Comparison of ENCODE assay signal across 1 mouse cellular context in genomic region chr1:190928370-190929009, GRCm38 (mm10).
TF ChIP-seq lines count a peak whose summit lies in the region.

No protein-coding gene starts in this region.

TF ChIP-seq in MEL, 35 proteins besides CTCF, POLR2A, EP300 and RAD21 (continued from another document):
- no peak for TF ChIP-seq GATA1 (IDR thresholded peaks at IDR 0.05; ENCODE audit: low read depth, low read length)
- peak; percentile 75 for TF ChIP-seq MXI1 (IDR thresholded peaks at IDR 0.05; ENCODE audit: low read depth, low read length)
- TF ChIP-seq MAX (IDR thresholded peaks at IDR 0.05; ENCODE audit: low read length), result no peak; the same call in none of the 2 replicates
- no peak for TF ChIP-seq MEF2A (IDR thresholded peaks at IDR 0.05; ENCODE audit: extremely low read depth, insufficient replicate concordance, low read depth, low read length, poor library complexity, severe bottlenecking)
- TF ChIP-seq RCOR1 (IDR thresholded peaks at IDR 0.05; ENCODE audit: low read depth, low read length), result no peak
- peak; percentile 74 for TF ChIP-seq MYC (IDR thresholded peaks at IDR 0.05; ENCODE audit: low read depth, low read length)
- peak; percentile 99 for TF ChIP-seq HCFC1 (IDR thresholded peaks at IDR 0.05; ENCODE audit: low read depth, low read length)
- TF ChIP-seq TBP (IDR thresholded peaks at IDR 0.05; ENCODE audit: low read depth, low read length), result peak; percentile 84
- TF ChIP-seq TAL1 (IDR thresholded peaks at IDR 0.05; ENCODE audit: low read length), result no peak
- no peak for TF ChIP-seq CHD2 (IDR thresholded peaks at IDR 0.05; ENCODE audit: low read length)
- TF ChIP-seq MYB (IDR thresholded peaks at IDR 0.05; ENCODE audit: low read depth, low read length), result no peak
- TF ChIP-seq SIN3A (IDR thresholded peaks at IDR 0.05; ENCODE audit: low read length), result peak; percentile 94
- peak; percentile 100 for TF ChIP-seq ELF1 (IDR thresholded peaks at IDR 0.05; ENCODE audit: low read depth, low read length)
- TF ChIP-seq USF2 (IDR thresholded peaks at IDR 0.05; ENCODE audit: borderline replicate concordance in 1 of 2, insufficient read depth in 1 of 2, low read depth in 1 of 2, low read length in 2 of 2), result no peak
- TF ChIP-seq NRF1 (IDR thresholded peaks at IDR 0.05; ENCODE audit: insufficient read depth, low read depth, low read length, poor library complexity, severe bottlenecking), result peak; percentile 98
- TF ChIP-seq SMC3 (IDR thresholded peaks at IDR 0.05; ENCODE audit: low read depth, low read length), result no peak
- TF ChIP-seq NELFE (IDR thresholded peaks at IDR 0.05; ENCODE audit: low read depth, low read length), result peak; percentile 71; the same call in 1 of the 2 replicates
- TF ChIP-seq POLR2AphosphoS5 (IDR thresholded peaks at IDR 0.05; ENCODE audit: borderline replicate concordance, low read depth, low read length), result no peak
- TF ChIP-seq KAT2A (conservative IDR thresholded peaks at IDR 0.05; ENCODE audit: low read depth, low read length), result peak; percentile 88
